25 mouse cellular contexts compared by ENCODE assay signal in genomic region chr3:108727776-108728175, GRCm38 (mm10). TPM values are rescaled to one million over a fixed set of nuclear protein-coding genes. Genes with fewer than 3 reads are reported as not detected.
DNase-seq lines count a peak whose midpoint lies in the region; ATAC-seq and TF ChIP-seq lines count a peak whose summit lies in the region.
"Had no signal": no experiment of that assay in that cellular context is flagged by ENCODE, and none has a peak within 500 bp of the region (broad histone marks: within the 10 kb centered on the region; RNA-seq: fewer than 3 reads in every experiment).

No protein-coding gene starts in this region.

- no peaks in the 10 kb centered on the region for H3K4me1 ChIP-seq in hindbrain, postnatal 0 days (ENCODE audit: insufficient read depth, low read length)

- peak; percentile 72 for ATAC-seq in common myeloid progenitor, adult 5-6 weeks (replicated peaks; ENCODE audit: low read depth, poor library complexity, severe bottlenecking)
- ATAC-seq in hematopoietic stem cell, adult 5-6 weeks (replicated peaks in 1 of 2; ENCODE audit: insufficient read depth in 1 of 2, low FRiP score in 2 of 2, low TSS enrichment in 1 of 2, low read depth in 1 of 2, poor library complexity in 2 of 2, severe bottlenecking in 2 of 2), result peak; percentile 75 to 79
- ATAC-seq in megakaryocyte, adult 5-6 weeks (ENCODE audit: poor library complexity, severe bottlenecking), result peak; percentile 76
- ATAC-seq in hindbrain, postnatal 0 days, result no peak
- ATAC-seq: activated CD4-positive, CD25-positive, alpha-beta regulatory T cell, adult 4 months; forebrain, embryonic 14.5 days had no signal

- H3K9ac ChIP-seq in hindbrain, postnatal 0 days (replicated peaks; ENCODE audit: low read length), result no peak overlapping the region
- H3K9ac ChIP-seq: embryonic facial prominence, embryonic 12.5 days; embryonic facial prominence, embryonic 15.5 days; hindbrain, embryonic 13.5 days had no signal

- H3K36me3 ChIP-seq in hindbrain, postnatal 0 days (ENCODE audit: insufficient read depth, low read length), result no peaks in the 10 kb centered on the region
- H3K36me3 ChIP-seq: embryonic facial prominence, embryonic 12.5 days; embryonic facial prominence, embryonic 15.5 days; hindbrain, embryonic 10.5 days; hindbrain, embryonic 13.5 days had no signal

- no peaks in the 10 kb centered on the region for H3K9me3 ChIP-seq in hindbrain, postnatal 0 days (ENCODE audit: low read length)
- H3K9me3 ChIP-seq: embryonic facial prominence, embryonic 12.5 days; embryonic facial prominence, embryonic 15.5 days; hindbrain, embryonic 13.5 days had no signal

- H3K27ac ChIP-seq in hindbrain, postnatal 0 days, result no peak overlapping the region
- H3K27ac ChIP-seq: embryonic facial prominence, embryonic 12.5 days; embryonic facial prominence, embryonic 15.5 days; hindbrain, embryonic 10.5 days; hindbrain, embryonic 13.5 days had no signal

- no peak for TF ChIP-seq CTCF in hindbrain, postnatal 0 days (IDR thresholded peaks at IDR 0.05; ENCODE audit: low read depth)

- no peaks in the 10 kb centered on the region for H3K27me3 ChIP-seq in hindbrain, postnatal 0 days (ENCODE audit: insufficient read depth, low read length)
- H3K27me3 ChIP-seq: embryonic facial prominence, embryonic 12.5 days; embryonic facial prominence, embryonic 15.5 days; hindbrain, embryonic 13.5 days had no signal

- no peak for DNase-seq in adrenal gland, adult 8-10 months
- no peak for DNase-seq in thymus, postnatal 25 days
- no peak for DNase-seq in hindbrain, postnatal 0 days (ENCODE audit: low spot score)
- DNase-seq: adrenal gland, postnatal 10 days; adrenal gland, postnatal 36 days; cerebellum, adult 18-20 months; cerebellum, adult 9-10 months; cerebellum, postnatal 14 days; gastrocnemius, postnatal 10 days; gastrocnemius, postnatal 36 days had no signal

- 95% methylated on average over 3 of the region's 3 CpGs for WGBS in hindbrain, postnatal 0 days

- H3K4me2 ChIP-seq in hindbrain, postnatal 0 days (ENCODE audit: low read depth, low read length), result no peak overlapping the region
- H3K4me2 ChIP-seq: embryonic facial prominence, embryonic 12.5 days; embryonic facial prominence, embryonic 15.5 days; heart, embryonic 11.5 days; hindbrain, embryonic 13.5 days had no signal

- no peak overlapping the region for H3K4me3 ChIP-seq in hindbrain, postnatal 0 days (ENCODE audit: low read length)
- H3K4me3 ChIP-seq: embryonic facial prominence, embryonic 12.5 days; embryonic facial prominence, embryonic 15.5 days; hindbrain, embryonic 10.5 days; hindbrain, embryonic 13.5 days had no signal

RNA-seq across cellular contexts. Expression of gene Gpsm2, which starts 5.7 kb away (rescaled TPM):
- total RNA-seq in common myeloid progenitor, adult 5-6 weeks (2017), result 25.1 and 26.1 TPM in 2 replicates
- total RNA-seq in hematopoietic stem cell, adult 5-6 weeks (2017), result 14.4 and 22.9 TPM in 2 replicates
- 32.1 and 37.2 TPM in 2 replicates for total RNA-seq in megakaryocyte, adult 5-6 weeks (2015)
- total RNA-seq in megakaryocyte, adult 5-6 weeks (2017), result 49.9 and 50.4 TPM in 2 replicates
- total RNA-seq in adrenal gland, adult 8-10 months (2022), result 1 to 10 TPM; 1.9 to 2.8 (median 2.2) TPM
- 12.9 and 13.5 TPM in 2 replicates for total RNA-seq in hindbrain, postnatal 0 days (2014; rRNA removed)
- polyA plus RNA-seq in hindbrain, postnatal 0 days (2015; fragmentation: Nextera tagmentation; extraction: Ambion mirVana), result 16.8 and 18.0 TPM in 2 replicates

RNA-seq across cellular contexts. Expression of gene Aknad1, which starts 11.7 kb away (rescaled TPM):
- total RNA-seq in common myeloid progenitor, adult 5-6 weeks (2017), result not detected in 2 replicates
- total RNA-seq in hematopoietic stem cell, adult 5-6 weeks (2017), result 0.55 TPM in 1 of 2 replicates, not detected in the other
- total RNA-seq in megakaryocyte, adult 5-6 weeks (2015), result 0.07 TPM in 1 of 2 replicates, not detected in the other
- 0.26 TPM in 1 of 2 replicates, not detected in the other for total RNA-seq in megakaryocyte, adult 5-6 weeks (2017)
- under 1 TPM in 1 of 4 experiments, not detected in 3; 0.07 TPM for total RNA-seq in adrenal gland, adult 8-10 months (2022)
- not detected in 2 replicates for total RNA-seq in hindbrain, postnatal 0 days (2014; rRNA removed)
- not detected in 2 replicates for polyA plus RNA-seq in hindbrain, postnatal 0 days (2015; fragmentation: Nextera tagmentation; extraction: Ambion mirVana)
- total RNA-seq: adrenal gland, postnatal 36 days; ES-E14; heart, postnatal 25 days had no signal
- polyA plus RNA-seq: activated CD4-positive, CD25-positive, alpha-beta regulatory T cell, adult 4 months; forebrain, embryonic 11.5 days; forebrain, embryonic 14.5 days; heart, embryonic 11.5 days; heart, embryonic 14.5 days; heart, postnatal 0 days had no signal
